Comparison of ENCODE assay signal across 11 mouse cellular contexts in genomic region chr12:111406622-111407021, GRCm38 (mm10). TPM values are rescaled to one million over a fixed set of nuclear protein-coding genes. Genes with fewer than 3 reads are reported as not detected.
DNase-seq lines count a peak whose midpoint lies in the region; ATAC-seq and TF ChIP-seq lines count a peak whose summit lies in the region.
"Had no signal": no experiment of that assay in that cellular context is flagged by ENCODE, and none has a peak within 500 bp of the region (broad histone marks: within the 10 kb centered on the region; RNA-seq: fewer than 3 reads in every experiment).

Gene Lbhd2 (plus strand): TSS chr12:111406809.

- no peak for TF ChIP-seq CTCF in E14TG2a.4 (conservative IDR thresholded peaks at IDR 0.05; ENCODE audit: low read length)

- no peaks in the 10 kb centered on the region for H3K9me3 ChIP-seq in heart, embryonic 16.5 days (replicated peaks; ENCODE audit: control insufficient read depth, low read length)
- H3K9me3 ChIP-seq in E14TG2a.4 (ENCODE audit: low read length): no peaks in the 10 kb centered on the region
- no peaks in the 10 kb centered on the region for H3K9me3 ChIP-seq in forebrain, embryonic 13.5 days (replicated peaks)
- no peaks in the 10 kb centered on the region for H3K9me3 ChIP-seq in limb, embryonic 15.5 days

- no peak for DNase-seq in heart, postnatal 36 days
- DNase-seq in ovary, adult 18-20 months (ENCODE audit: low spot score): no peak
- DNase-seq in spleen, postnatal 14 days (ENCODE audit: low spot score in 2 of 2): no peak
- no peak for DNase-seq in adrenal gland, postnatal 10 days
- DNase-seq: thymus, postnatal 14 days had no signal

- H3K4me2 ChIP-seq in heart, embryonic 16.5 days (ENCODE audit: low read depth, low read length): peak within 1 kb of the TSS; percentile 53
- H3K4me2 ChIP-seq in forebrain, embryonic 13.5 days: peak within 1 kb of the TSS; percentile 44
- H3K4me2 ChIP-seq in limb, embryonic 15.5 days: peak within 1 kb of the TSS; percentile 53

- peak within 1 kb of the TSS; percentile 21; the same call in 1 of the 2 replicates for H3K4me3 ChIP-seq in heart, embryonic 16.5 days (ENCODE audit: low read length)
- H3K4me3 ChIP-seq in E14TG2a.4 (replicated peaks; ENCODE audit: low read length): peak within 1 kb of the TSS; percentile 68
- no peak within 1 kb of the TSS for H3K4me3 ChIP-seq in forebrain, embryonic 13.5 days
- H3K4me3 ChIP-seq in limb, embryonic 15.5 days: peak within 1 kb of the TSS; percentile 31

- no peak within 1 kb of the TSS for H3K27ac ChIP-seq in heart, embryonic 16.5 days (ENCODE audit: low read length)
- no peak within 1 kb of the TSS for H3K27ac ChIP-seq in forebrain, embryonic 13.5 days
- H3K27ac ChIP-seq in limb, embryonic 15.5 days: no peak within 1 kb of the TSS

- peaks cover 21% of the 10 kb centered on the region for H3K27me3 ChIP-seq in heart, embryonic 16.5 days (ENCODE audit: control insufficient read depth, insufficient read depth, low read length)
- peaks cover 93% of the 10 kb centered on the region for H3K27me3 ChIP-seq in E14TG2a.4 (ENCODE audit: insufficient read depth, low read length)
- H3K27me3 ChIP-seq in forebrain, embryonic 13.5 days: peaks cover 38% of the 10 kb centered on the region
- H3K27me3 ChIP-seq in limb, embryonic 15.5 days: peaks cover 53% of the 10 kb centered on the region

- intact Hi-C loops in heart, postnatal 36 days (cut with DNase I): no loop called here

- H3K4me1 ChIP-seq in heart, embryonic 16.5 days (ENCODE audit: control insufficient read depth, insufficient read depth, low read length): peaks cover 7% of the 10 kb centered on the region
- H3K4me1 ChIP-seq in E14TG2a.4 (replicated peaks; ENCODE audit: low read depth, low read length): peaks cover 28% of the 10 kb centered on the region
- peaks cover 24% of the 10 kb centered on the region for H3K4me1 ChIP-seq in forebrain, embryonic 13.5 days
- H3K4me1 ChIP-seq in limb, embryonic 15.5 days: peaks cover 39% of the 10 kb centered on the region

- peak within 1 kb of the TSS; percentile 3; the same call in 1 of the 2 replicates for H3K9ac ChIP-seq in heart, embryonic 16.5 days (ENCODE audit: low read length)
- H3K9ac ChIP-seq in forebrain, embryonic 13.5 days: no peak within 1 kb of the TSS
- peak within 1 kb of the TSS; percentile 26; the same call in 1 of the 2 replicates for H3K9ac ChIP-seq in limb, embryonic 15.5 days

- H3K36me3 ChIP-seq in heart, embryonic 16.5 days (ENCODE audit: control insufficient read depth, insufficient read depth): no peaks in the 10 kb centered on the region
- no peaks in the 10 kb centered on the region for H3K36me3 ChIP-seq in E14TG2a.4 (ENCODE audit: insufficient read depth, low read length)
- H3K36me3 ChIP-seq in forebrain, embryonic 13.5 days (ENCODE audit: poor library complexity, severe bottlenecking): no peaks in the 10 kb centered on the region
- no peaks in the 10 kb centered on the region for H3K36me3 ChIP-seq in limb, embryonic 15.5 days

- 1% methylated on average over 24 of the region's 24 CpGs for WGBS in heart, embryonic 16.5 days
- 6% methylated on average over 20 of the region's 24 CpGs for WGBS in forebrain, embryonic 13.5 days
- WGBS in limb, embryonic 15.5 days: 2% methylated on average over 24 of the region's 24 CpGs

- ATAC-seq in heart, embryonic 16.5 days (replicated peaks; ENCODE audit: extremely low read depth, insufficient read depth, low FRiP score): no peak
- no peak for ATAC-seq in forebrain, embryonic 13.5 days
- ATAC-seq in limb, embryonic 15.5 days (ENCODE audit: insufficient number of reproducible peaks, low FRiP score, low TSS enrichment, low read depth): no peak

RNA-seq across cellular contexts. Expression of gene Lbhd2, which starts in this region (rescaled TPM):
- 1.3 and 1.4 TPM in 2 replicates for polyA plus RNA-seq in heart, embryonic 16.5 days (2015; fragmentation: Nextera tagmentation; extraction: Ambion mirVana)
- total RNA-seq in heart, postnatal 36 days (2021): not detected
- polyA plus RNA-seq in forebrain, embryonic 13.5 days (2015; fragmentation: Nextera tagmentation; extraction: Ambion mirVana): 0.35 and 1.0 TPM in 2 replicates
- 12.4 and 13.2 TPM in 2 replicates for polyA plus RNA-seq in limb, embryonic 15.5 days (2015; fragmentation: Nextera tagmentation; extraction: Ambion mirVana)
- total RNA-seq in adrenal gland, postnatal 10 days (2021): under 1 TPM in 1 of 2 experiments, not detected in 1; 0.48 TPM
- total RNA-seq: CH12.LX had no signal
- polyA plus RNA-seq: gonadal fat pad, adult 2 months had no signal
